Comparison of ENCODE assay signal across 17 mouse cellular contexts in genomic region chr17:86795773-86796172, GRCm38 (mm10). TPM values are rescaled to one million over a fixed set of nuclear protein-coding genes. Genes with fewer than 3 reads are reported as not detected.
"Had no signal": no experiment of that assay in that cellular context is flagged by ENCODE, and none has a peak within 500 bp of the region (broad histone marks: within the 10 kb centered on the region; RNA-seq: fewer than 3 reads in every experiment).

No protein-coding gene starts in this region.

- H3K4me2 ChIP-seq: lung, embryonic 15.5 days; midbrain, embryonic 11.5 days; midbrain, embryonic 13.5 days; midbrain, embryonic 15.5 days; neural tube, embryonic 12.5 days; stomach, embryonic 15.5 days had no signal

- H3K4me3 ChIP-seq: lung, embryonic 15.5 days; megakaryocyte, embryonic 14.5 days; midbrain, embryonic 13.5 days; midbrain, embryonic 15.5 days; neural tube, embryonic 12.5 days; stomach, embryonic 15.5 days had no signal

- ATAC-seq: lung, postnatal 0 days; midbrain, embryonic 13.5 days; midbrain, embryonic 15.5 days had no signal

- H3K9ac ChIP-seq: lung, embryonic 15.5 days; midbrain, embryonic 13.5 days; midbrain, embryonic 15.5 days; neural tube, embryonic 12.5 days; stomach, embryonic 15.5 days had no signal

- H3K27ac ChIP-seq: lung, embryonic 15.5 days; macrophage; midbrain, embryonic 13.5 days; midbrain, embryonic 15.5 days; neural tube, embryonic 12.5 days; stomach, embryonic 15.5 days; stomach, postnatal 0 days had no signal

- H3K27me3 ChIP-seq: lung, embryonic 15.5 days; midbrain, embryonic 13.5 days; midbrain, embryonic 15.5 days; neural tube, embryonic 12.5 days; stomach, embryonic 15.5 days had no signal

- H3K4me1 ChIP-seq: midbrain, embryonic 13.5 days; neural tube, embryonic 12.5 days had no signal

- H3K36me3 ChIP-seq: lung, embryonic 15.5 days; midbrain, embryonic 13.5 days; midbrain, embryonic 15.5 days; neural tube, embryonic 12.5 days; stomach, embryonic 15.5 days had no signal

- H3K9me3 ChIP-seq: lung, embryonic 15.5 days; midbrain, embryonic 13.5 days; midbrain, embryonic 15.5 days; neural tube, embryonic 12.5 days; stomach, embryonic 15.5 days had no signal

- DNase-seq: lung, adult 2 months; lung, postnatal 14 days; lung, postnatal 36 days; right cerebral cortex, postnatal 14 days; thymus, adult 2 months; thymus, postnatal 25 days had no signal

RNA-seq across cellular contexts. Expression of gene Epas1, which starts 42.3 kb away (rescaled TPM):
- total RNA-seq: megakaryocyte progenitor cell, adult 5-6 weeks had no signal
